Mouse (Mus musculus) forebrain, embryonic 14.5 days (tissue): Measurements from ENCODE around the gene Hdac4. TPM values are rescaled to one million over a fixed set of nuclear protein-coding genes. Genes with fewer than 3 reads are reported as not detected.

Experiments used
- ATAC-seq: fragments of 200-750 bp; cut with Nextera tagmentation; 2 replicates; pipeline ENCODE4 v1.8.0; 2017; ENCODE audit warnings: mild to moderate bottlenecking, moderate library complexity
- DNase-seq: peaks from one replicate; pipeline ENCODE4 v3.0.0-alpha.2; 2015; ENCODE audit warnings: low spot score
- H3K27ac ChIP-seq: fragments of 300-500 bp; sonication (generic); 2 replicates; pipeline ENCODE4 v1.5.1; 2014; ENCODE audit warnings: low read depth, mild to moderate bottlenecking, control low read depth, low read length, moderate library complexity
- H3K27me3 ChIP-seq: fragments of 300-500 bp; sonication (generic); replicated peaks from 2 replicates; pipeline ENCODE4 v1.6.1; 2014; ENCODE audit warnings: low read length, control low read depth, mixed read lengths; ENCODE audit not compliant: control insufficient read depth, insufficient read depth
- H3K36me3 ChIP-seq: fragments of 300-500 bp; sonication (generic); 2 replicates; pipeline ENCODE4 v1.6.1; 2014; ENCODE audit warnings: low read length, control low read depth; ENCODE audit not compliant: control insufficient read depth, insufficient read depth
- H3K4me1 ChIP-seq: fragments of 300-500 bp; sonication (generic); 2 replicates; pipeline ENCODE4 v1.6.1; 2014; ENCODE audit warnings: antibody characterized with exemption, low read length, control low read depth; ENCODE audit not compliant: control insufficient read depth, insufficient read depth
- H3K4me2 ChIP-seq: fragments of 300-500 bp; sonication (generic); 2 replicates; pipeline ENCODE4 v1.6.1; 2014; ENCODE audit warnings: mild to moderate bottlenecking, control low read depth, low read length
- H3K4me3 ChIP-seq: fragments of 300-500 bp; sonication (generic); 2 replicates; pipeline ENCODE4 v1.5.1; 2014; ENCODE audit warnings: low read depth, low read length, control low read depth
- H3K9ac ChIP-seq: fragments of 300-500 bp; sonication (generic); 2 replicates; pipeline ENCODE4 v1.6.1; 2014; ENCODE audit warnings: mild to moderate bottlenecking, low read length, control low read depth, moderate library complexity
- H3K9me3 ChIP-seq: fragments of 300-500 bp; sonication (generic); replicated peaks from 2 replicates; pipeline ENCODE4 v1.6.1; 2016; ENCODE audit warnings: low read length, control low read depth, mixed read lengths; ENCODE audit not compliant: control insufficient read depth
- WGBS: fragments of 180-500 bp; shearing (Covaris S2); extraction: QIAGEN DNeasy Blood & Tissue Kit; methylation state at CpG from one replicate; pipeline ENCODE4 v1.1.7; 2014; 5-methylcytosine and 5-hydroxymethylcytosine counted together
- polyA plus RNA-seq: library from polyadenylated mRNA; unstranded; fragments of >200 nt; fragmentation: Nextera tagmentation; extraction: Ambion mirVana; gene quantifications from 2 replicates; pipeline ENCODE4 v1.2.1, GENCODE M21; 2014

Hdac4 gene
- polyA plus RNA-seq, 1 experiment from 2014 or later: 16.5 TPM

GRCm38 (mm10) chr1:91915961-91916360, 279.5 kb downstream of the Hdac4 start:
- no peak overlapping the region for H3K4me3 ChIP-seq
- 76% methylated on average over 5 of the region's 5 CpGs for WGBS
- no peak for DNase-seq
- no peaks in the 10 kb centered on the region for H3K9me3 ChIP-seq
- no peak for ATAC-seq
- no peak overlapping the region for H3K9ac ChIP-seq
- H3K4me2 ChIP-seq: no peak overlapping the region
- no peaks in the 10 kb centered on the region for H3K27me3 ChIP-seq
- no peak overlapping the region for H3K27ac ChIP-seq
- no peaks in the 10 kb centered on the region for H3K36me3 ChIP-seq
- H3K4me1 ChIP-seq: no peaks in the 10 kb centered on the region

- 77% methylated on average over 3 of the region's 3 CpGs for WGBS
These were observed 280.9 kb downstream of the Hdac4 start for GRCm38 (mm10) chr1:91914648-91915047.

GRCm38 (mm10) chr1:91913850-91914249, 281.6 kb downstream of the Hdac4 start:
- H3K9me3 ChIP-seq: no peaks in the 10 kb centered on the region
- H3K4me3 ChIP-seq: no peak overlapping the region
- no peak overlapping the region for H3K27ac ChIP-seq
- H3K9ac ChIP-seq: no peak overlapping the region
- ATAC-seq (no peak), DNase-seq (peak; percentile 31)
- H3K4me1 ChIP-seq: no peaks in the 10 kb centered on the region
- 43% methylated on average over 6 of the region's 6 CpGs for WGBS
- no peaks in the 10 kb centered on the region for H3K27me3 ChIP-seq
- H3K4me2 ChIP-seq: no peak overlapping the region
- H3K36me3 ChIP-seq: no peaks in the 10 kb centered on the region

More at GRCm38 (mm10) chr1:91914648-91915047, 280.9 kb downstream of the Hdac4 start:
- no peaks in the 10 kb centered on the region for H3K4me1 ChIP-seq
- no peaks in the 10 kb centered on the region for H3K27me3 ChIP-seq
- H3K36me3 ChIP-seq: no peaks in the 10 kb centered on the region
- ATAC-seq (no peak), DNase-seq (no peak)
- H3K9me3 ChIP-seq: no peaks in the 10 kb centered on the region
- H3K27ac ChIP-seq: no peak overlapping the region
- H3K4me2 ChIP-seq: no peak overlapping the region
- no peak overlapping the region for H3K9ac ChIP-seq
- no peak overlapping the region for H3K4me3 ChIP-seq

- Histone ChIP-seq H3K9me3 (no peaks in the 10 kb centered on the region), H3K4me2 (no peak overlapping the region)
- ATAC-seq: no peak
These were observed 283.0 kb downstream of the Hdac4 start for GRCm38 (mm10) chr1:91912227-91913119.

GRCm38 (mm10) chr1:91905268-91905667, 290.2 kb downstream of the Hdac4 start:
- Histone ChIP-seq H3K4me1 (0 out of 2 replicates have a peak, but pooled peaks cover 4% of the 10 kb centered on the region), H3K36me3 (no peaks in the 10 kb centered on the region), H3K27ac (no peak overlapping the region), H3K9me3 (no peaks in the 10 kb centered on the region), H3K9ac (no peak overlapping the region), H3K4me3 (no peak overlapping the region), H3K27me3 (no peaks in the 10 kb centered on the region), H3K4me2 (no peak overlapping the region)
- ATAC-seq (no peak), DNase-seq (no peak)
- WGBS: 68% methylated on average over 6 of the region's 6 CpGs

More at GRCm38 (mm10) chr1:91912227-91913119, 283.0 kb downstream of the Hdac4 start:
- H3K4me3 ChIP-seq: no peak overlapping the region
- H3K27me3 ChIP-seq: no peaks in the 10 kb centered on the region
- no peak overlapping the region for H3K9ac ChIP-seq
- no peaks in the 10 kb centered on the region for H3K4me1 ChIP-seq
- no peak for DNase-seq
- WGBS: 53% methylated on average over 10 of the region's 10 CpGs
- H3K27ac ChIP-seq: no peak overlapping the region
- no peaks in the 10 kb centered on the region for H3K36me3 ChIP-seq

GRCm38 (mm10) chr1:91903241-91903981, 292.1 kb downstream of the Hdac4 start:
- WGBS: 64% methylated on average over 8 of the region's 8 CpGs
- Histone ChIP-seq H3K4me2 (no peak overlapping the region), H3K9ac (no peak overlapping the region), H3K27ac (no peak overlapping the region), H3K27me3 (no peaks in the 10 kb centered on the region), H3K4me1 (0 out of 2 replicates have a peak, but pooled peaks cover 4% of the 10 kb centered on the region), H3K4me3 (no peak overlapping the region), H3K9me3 (no peaks in the 10 kb centered on the region), H3K36me3 (no peaks in the 10 kb centered on the region)
- DNase-seq (peak; percentile 34), ATAC-seq (no peak)

- WGBS: 88% methylated on average over 2 of the region's 2 CpGs
- H3K27me3 ChIP-seq: no peaks in the 10 kb centered on the region
- H3K4me2 ChIP-seq: no peak overlapping the region
- DNase-seq: no peak
- no peaks in the 10 kb centered on the region for H3K4me1 ChIP-seq
- no peak for ATAC-seq
- H3K27ac ChIP-seq: no peak overlapping the region
- H3K36me3 ChIP-seq: no peaks in the 10 kb centered on the region
- no peak overlapping the region for H3K4me3 ChIP-seq
- H3K9ac ChIP-seq: no peak overlapping the region
- no peaks in the 10 kb centered on the region for H3K9me3 ChIP-seq
These were observed 298.4 kb downstream of the Hdac4 start for GRCm38 (mm10) chr1:91897078-91897477.

GRCm38 (mm10) chr1:91894286-91894685, 301.2 kb downstream of the Hdac4 start:
- Histone ChIP-seq H3K4me1 (no peaks in the 10 kb centered on the region), H3K4me2 (no peak overlapping the region), H3K9me3 (no peaks in the 10 kb centered on the region), H3K36me3 (no peaks in the 10 kb centered on the region), H3K9ac (no peak overlapping the region), H3K4me3 (no peak overlapping the region), H3K27ac (no peak overlapping the region), H3K27me3 (no peaks in the 10 kb centered on the region)
- DNase-seq: no peak
- 91% methylated on average over 5 of the region's 5 CpGs for WGBS
- no peak for ATAC-seq

- no peaks in the 10 kb centered on the region for H3K36me3 ChIP-seq
- no peak overlapping the region for H3K9ac ChIP-seq
- H3K4me3 ChIP-seq: no peak overlapping the region
- H3K9me3 ChIP-seq: no peaks in the 10 kb centered on the region
- no peak for ATAC-seq
- no peak for DNase-seq
- H3K4me1 ChIP-seq: no peaks in the 10 kb centered on the region
- no peak overlapping the region for H3K4me2 ChIP-seq
- H3K27ac ChIP-seq: no peak overlapping the region
- WGBS: 91% methylated on average over 11 of the region's 11 CpGs
- no peaks in the 10 kb centered on the region for H3K27me3 ChIP-seq
These were observed 301.9 kb downstream of the Hdac4 start for GRCm38 (mm10) chr1:91893598-91893997.
